Mouse (Mus musculus): ENCODE results near the gene Psapl1.

DNA sequence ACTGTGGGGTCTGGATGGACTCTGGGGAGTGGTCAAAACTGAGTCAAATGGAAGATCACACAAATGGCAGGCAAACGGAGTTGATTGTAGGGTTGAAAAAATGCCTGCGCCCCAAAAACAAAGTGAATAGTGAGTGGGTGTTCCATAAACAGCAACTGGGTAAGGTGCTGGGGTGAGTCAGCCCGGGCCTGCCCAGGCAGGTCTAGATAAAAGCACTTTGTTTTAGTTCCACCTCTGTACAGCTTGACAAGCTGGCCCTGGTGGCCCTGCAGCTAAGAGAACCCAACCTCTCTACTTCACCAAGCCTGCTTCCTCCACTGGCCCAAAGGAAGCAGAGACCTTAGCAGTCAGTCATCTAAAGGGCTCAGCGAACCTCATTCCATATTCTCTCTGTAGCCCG lies 1.0 kb upstream of the Psapl1 start:
- TF ChIP-seq CTCF (IDR thresholded peaks at IDR 0.05; ENCODE audit: extremely low read depth, insufficient read length, insufficient replicate concordance, low read depth, low read length) (no peak), POLR2A (IDR thresholded peaks at IDR 0.05; ENCODE audit: low read depth, low read length) (no peak)

Measured in small intestine, adult 2 months (tissue).